Mouse (Mus musculus) embryonic facial prominence, embryonic 15.5 days (tissue): Measurements from ENCODE around the gene Slc12a4. TPM values are rescaled to one million over a fixed set of nuclear protein-coding genes. Genes with fewer than 3 reads are reported as not detected.
"Not testable (repeated sequence)": the region's sequence is repeated elsewhere in the genome, so short reads cannot be mapped to it uniquely, and the experiment has no call there.

Source experiments
- ATAC-seq: fragments of 200-750 bp; cut with Nextera tagmentation; 2 replicates; pipeline ENCODE4 v1.8.0; 2017; ENCODE audit warnings: low read depth, moderate TSS enrichment; ENCODE audit not compliant: insufficient number of reproducible peaks, low FRiP score, low TSS enrichment
- H3K27ac ChIP-seq: fragments of 300-500 bp; sonication (generic); replicated peaks from 2 replicates; pipeline ENCODE4 v1.5.1; 2015; ENCODE audit warnings: mild to moderate bottlenecking, inconsistent platforms
- H3K27me3 ChIP-seq: fragments of 300-500 bp; sonication (generic); 2 replicates; pipeline ENCODE4 v1.6.1; 2015; ENCODE audit warnings: inconsistent platforms
- H3K36me3 ChIP-seq: fragments of 300-500 bp; sonication (generic); 2 replicates; pipeline ENCODE4 v1.6.1; 2015; ENCODE audit warnings: mild to moderate bottlenecking, inconsistent platforms
- H3K4me1 ChIP-seq: fragments of 300-500 bp; sonication (generic); 2 replicates; pipeline ENCODE4 v1.6.1; 2015; ENCODE audit warnings: inconsistent platforms
- H3K4me2 ChIP-seq: fragments of 300-500 bp; sonication (generic); replicated peaks from 2 replicates; pipeline ENCODE4 v1.6.1; 2015; ENCODE audit warnings: mild to moderate bottlenecking, inconsistent platforms
- H3K4me3 ChIP-seq: fragments of 300-500 bp; sonication (generic); replicated peaks from 2 replicates; pipeline ENCODE4 v1.5.1; 2015; ENCODE audit warnings: mild to moderate bottlenecking, inconsistent platforms
- H3K9ac ChIP-seq: fragments of 300-500 bp; sonication (generic); 2 replicates; pipeline ENCODE4 v1.6.1; 2015; ENCODE audit warnings: inconsistent platforms
- H3K9me3 ChIP-seq: fragments of 300-500 bp; sonication (generic); replicated peaks from 2 replicates; pipeline ENCODE4 v1.6.1; 2016; ENCODE audit warnings: inconsistent platforms
- WGBS: fragments of 180-500 bp; shearing (Covaris S2); methylation state at CpG from one replicate; pipeline ENCODE4 v1.1.7; 2015; 5-methylcytosine and 5-hydroxymethylcytosine counted together
- polyA plus RNA-seq: library from polyadenylated mRNA; unstranded; fragments of >200 nt; fragmentation: Nextera tagmentation; extraction: Ambion mirVana; gene quantifications from 2 replicates; pipeline ENCODE4 v1.2.1, GENCODE M21; 2015

Gene Slc12a4
- polyA plus RNA-seq, 1 experiment from 2014 or later = 60.4 TPM

GRCm38 (mm10) chr8:105996359-105996758 lies 30.5 kb upstream of the Slc12a4 start:
- Histone ChIP-seq H3K4me2 (no peak overlapping the region), H3K9me3 (no peaks in the 10 kb centered on the region)
- no peak for ATAC-seq

GRCm38 (mm10) chr8:105993226-105993625 lies 27.3 kb upstream of the Slc12a4 start:
- no peaks in the 10 kb centered on the region for H3K36me3 ChIP-seq
- 0 out of 2 replicates have a peak, but pooled peaks cover 4% of the 10 kb centered on the region for H3K4me1 ChIP-seq
- H3K9me3 ChIP-seq = no peaks in the 10 kb centered on the region
- WGBS = 57% methylated on average over 4 of the region's 4 CpGs
- no peak overlapping the region for H3K4me2 ChIP-seq
- H3K27me3 ChIP-seq = no peaks in the 10 kb centered on the region
- no peak for ATAC-seq
- H3K27ac ChIP-seq = no peak overlapping the region
- no peak overlapping the region for H3K4me3 ChIP-seq
- H3K9ac ChIP-seq = no peak overlapping the region

More at GRCm38 (mm10) chr8:105996359-105996758, 30.5 kb upstream of the Slc12a4 start:
- H3K27ac ChIP-seq = no peak overlapping the region
- H3K27me3 ChIP-seq = no peaks in the 10 kb centered on the region
- H3K4me1 ChIP-seq = no peaks in the 10 kb centered on the region
- WGBS = 76% methylated on average over 7 of the region's 7 CpGs
- no peaks in the 10 kb centered on the region for H3K36me3 ChIP-seq
- H3K4me3 ChIP-seq = no peak overlapping the region
- no peak overlapping the region for H3K9ac ChIP-seq

- H3K4me3 ChIP-seq = no peak overlapping the region
- ATAC-seq = no peak
- H3K9me3 ChIP-seq = no peaks in the 10 kb centered on the region
- no peaks in the 10 kb centered on the region for H3K36me3 ChIP-seq
- H3K4me1 ChIP-seq = 0 out of 2 replicates have a peak, but pooled peaks cover 4% of the 10 kb centered on the region
- WGBS = 67% methylated on average over 5 of the region's 5 CpGs
- H3K27me3 ChIP-seq = no peaks in the 10 kb centered on the region
- no peak overlapping the region for H3K9ac ChIP-seq
- H3K4me2 ChIP-seq = no peak overlapping the region
- no peak overlapping the region for H3K27ac ChIP-seq
Measured at GRCm38 (mm10) chr8:105992499-105992898, 26.6 kb upstream of the Slc12a4 start.

DNA sequence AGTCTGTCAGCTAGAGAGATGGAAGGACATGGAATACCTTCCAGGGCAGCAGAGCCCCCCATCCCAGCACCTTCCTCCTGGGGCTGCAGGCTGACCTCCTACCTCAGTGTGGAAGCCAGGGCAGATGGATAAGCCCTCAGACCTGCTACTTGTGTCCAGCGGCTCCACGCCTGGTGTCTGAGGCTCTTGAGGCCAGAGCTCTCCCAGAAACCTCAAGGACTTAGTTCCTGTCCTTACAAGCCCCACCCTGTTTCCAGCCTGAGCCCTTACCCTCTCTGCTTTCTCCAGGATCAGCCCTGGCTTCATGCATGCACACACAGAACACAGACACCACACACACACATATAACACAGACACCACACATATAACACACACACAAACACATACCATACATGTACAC lies 25.6 kb upstream of the Slc12a4 start:
- no peak for ATAC-seq
- Histone ChIP-seq H3K4me1 (0 out of 2 replicates have a peak, but pooled peaks cover 4% of the 10 kb centered on the region), H3K9me3 (no peaks in the 10 kb centered on the region), H3K4me3 (no peak overlapping the region), H3K27me3 (no peaks in the 10 kb centered on the region), H3K36me3 (no peaks in the 10 kb centered on the region), H3K9ac (no peak overlapping the region), H3K4me2 (no peak overlapping the region), H3K27ac (no peak overlapping the region)
- 86% methylated on average over 2 of the region's 2 CpGs for WGBS

GRCm38 (mm10) chr8:105990856-105991387 lies 25.0 kb upstream of the Slc12a4 start, which contains the start of gene Dus2:
Gene Dus2 (plus strand): TSS chr8:105991337.
- WGBS = 8% methylated on average over 15 of the region's 15 CpGs
- Histone ChIP-seq H3K4me1 (0 out of 2 replicates have a peak, but pooled peaks cover 4% of the 10 kb centered on the region), H3K4me3 (no peak within 1 kb of the TSS), H3K36me3 (no peaks in the 10 kb centered on the region), H3K4me2 (peak within 1 kb of the TSS; percentile 13), H3K27me3 (no peaks in the 10 kb centered on the region), H3K9ac (no peak within 1 kb of the TSS), H3K9me3 (no peaks in the 10 kb centered on the region), H3K27ac (no peak within 1 kb of the TSS)
- ATAC-seq = 0 out of 2 replicates have a peak, but pooled peaks have one; percentile 60

GRCm38 (mm10) chr8:105988546-105988945 lies 22.6 kb upstream of the Slc12a4 start:
- Histone ChIP-seq H3K27me3 (no peaks in the 10 kb centered on the region), H3K4me3 (no peak overlapping the region), H3K27ac (no peak overlapping the region), H3K9me3 (no peaks in the 10 kb centered on the region), H3K36me3 (no peaks in the 10 kb centered on the region), H3K9ac (no peak overlapping the region), H3K4me1 (0 out of 2 replicates have a peak, but pooled peaks cover 4% of the 10 kb centered on the region), H3K4me2 (no peak overlapping the region)
- ATAC-seq = no peak
- 84% methylated on average over 11 of the region's 11 CpGs for WGBS

DNA sequence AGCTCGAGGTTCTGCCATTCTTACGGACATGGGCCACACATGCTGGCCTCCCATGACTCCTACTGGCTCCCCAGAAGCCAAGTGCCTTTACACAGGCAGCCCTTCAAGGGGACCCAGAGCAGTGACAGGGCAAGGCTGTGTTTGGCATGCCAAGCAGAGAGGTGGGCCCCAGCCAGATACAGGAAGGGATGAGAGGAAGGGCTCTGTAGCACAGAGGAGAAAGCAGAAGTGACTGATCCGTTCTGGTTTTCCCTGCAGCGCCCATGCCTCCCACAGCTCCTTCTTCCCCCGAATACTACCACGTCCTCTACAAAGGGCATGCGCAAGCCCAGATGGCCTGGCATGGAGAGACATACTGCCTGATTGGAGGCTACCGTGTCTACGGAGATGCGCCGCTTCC lies 17.5 kb upstream of the Slc12a4 start:
- not testable (repeated sequence) for H3K9ac ChIP-seq, ATAC-seq, H3K9me3 ChIP-seq, H3K4me3 ChIP-seq, H3K27ac ChIP-seq, H3K4me2 ChIP-seq, H3K27me3 ChIP-seq, H3K4me1 ChIP-seq, H3K36me3 ChIP-seq
- WGBS = 81% methylated on average over 11 of the region's 11 CpGs

GRCm38 (mm10) chr8:105981146-105981545 lies 15.2 kb upstream of the Slc12a4 start:
- Histone ChIP-seq H3K36me3 (no peaks in the 10 kb centered on the region), H3K4me3 (no peak overlapping the region), H3K27me3 (no peaks in the 10 kb centered on the region), H3K27ac (no peak overlapping the region), H3K9me3 (no peaks in the 10 kb centered on the region), H3K4me1 (no peaks in the 10 kb centered on the region), H3K4me2 (no peak overlapping the region), H3K9ac (no peak overlapping the region)
- 100% methylated on average over 1 of the region's 1 CpGs for WGBS
- ATAC-seq = no peak

DNA sequence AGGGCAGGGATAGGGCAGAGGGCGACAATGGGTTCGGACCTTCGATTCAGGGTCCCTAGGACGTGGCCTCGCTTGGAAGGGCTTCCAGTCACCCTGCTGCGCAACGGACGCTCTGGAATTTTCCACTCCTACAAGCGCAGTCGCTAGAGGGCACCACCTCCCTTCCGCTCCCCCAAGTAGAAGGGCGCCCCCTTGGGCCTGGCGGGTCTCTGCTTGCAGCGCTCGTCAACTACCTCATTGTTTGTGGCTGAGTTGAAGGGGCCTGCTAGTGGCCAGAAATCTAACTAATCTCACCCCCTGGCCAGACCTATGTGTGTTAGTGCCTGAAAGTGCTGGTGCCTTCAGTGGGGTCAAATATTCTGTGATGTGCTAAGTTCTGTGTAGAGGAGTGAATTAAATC lies 13.4 kb upstream of the Slc12a4 start, which contains the start of gene Dpep3:
Gene Dpep3 (minus strand): TSS at position 105 of the 400 bp plus-strand sequence.
- H3K4me3 ChIP-seq = no peak within 1 kb of the TSS
- H3K9me3 ChIP-seq = no peaks in the 10 kb centered on the region
- no peaks in the 10 kb centered on the region for H3K36me3 ChIP-seq
- no peak within 1 kb of the TSS for H3K27ac ChIP-seq
- no peaks in the 10 kb centered on the region for H3K4me1 ChIP-seq
- WGBS = 87% methylated on average over 15 of the region's 15 CpGs
- no peak for ATAC-seq
- no peaks in the 10 kb centered on the region for H3K27me3 ChIP-seq
- no peak within 1 kb of the TSS for H3K9ac ChIP-seq
- no peak within 1 kb of the TSS for H3K4me2 ChIP-seq

DNA sequence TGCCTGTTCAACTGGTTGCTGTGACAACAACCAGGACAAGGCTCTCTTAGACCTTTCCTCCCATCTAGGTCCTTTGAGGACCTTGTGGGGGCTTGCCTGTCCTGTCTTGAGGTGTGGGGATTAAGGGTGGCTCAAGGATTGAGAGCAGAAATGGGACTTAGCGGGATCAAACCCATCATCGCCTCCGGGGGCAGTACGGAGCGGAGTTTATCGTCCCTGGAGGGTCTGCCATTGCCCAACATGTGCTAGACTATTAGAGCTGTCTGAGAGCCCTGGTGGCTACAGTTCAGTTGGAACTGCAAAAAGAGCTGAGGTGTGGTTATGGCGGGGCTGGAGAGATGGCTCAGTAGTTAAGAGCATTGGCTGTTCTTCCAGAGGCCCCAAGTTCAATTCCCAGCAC lies 9.5 kb upstream of the Slc12a4 start:
- 46% methylated on average over 7 of the region's 7 CpGs for WGBS
- H3K9ac ChIP-seq = no peak overlapping the region
- H3K27me3 ChIP-seq = no peaks in the 10 kb centered on the region
- no peak for ATAC-seq
- no peak overlapping the region for H3K4me2 ChIP-seq
- no peaks in the 10 kb centered on the region for H3K36me3 ChIP-seq
- H3K9me3 ChIP-seq = no peaks in the 10 kb centered on the region
- H3K4me1 ChIP-seq = no peaks in the 10 kb centered on the region
- H3K4me3 ChIP-seq = no peak overlapping the region
- H3K27ac ChIP-seq = no peak overlapping the region

- no peaks in the 10 kb centered on the region for H3K27me3 ChIP-seq
- H3K4me3 ChIP-seq = no peak overlapping the region
- no peak overlapping the region for H3K4me2 ChIP-seq
- H3K36me3 ChIP-seq = no peaks in the 10 kb centered on the region
- no peaks in the 10 kb centered on the region for H3K9me3 ChIP-seq
- no peak for ATAC-seq
- WGBS = 74% methylated on average over 8 of the region's 8 CpGs
- no peak overlapping the region for H3K27ac ChIP-seq
- H3K4me1 ChIP-seq = peaks cover 10% of the 10 kb centered on the region
- no peak overlapping the region for H3K9ac ChIP-seq
Measured at GRCm38 (mm10) chr8:105971019-105971720, 5.3 kb upstream of the Slc12a4 start.
